Comparison of ENCODE assay signal across 8 mouse cellular contexts in the genomic region with DNA sequence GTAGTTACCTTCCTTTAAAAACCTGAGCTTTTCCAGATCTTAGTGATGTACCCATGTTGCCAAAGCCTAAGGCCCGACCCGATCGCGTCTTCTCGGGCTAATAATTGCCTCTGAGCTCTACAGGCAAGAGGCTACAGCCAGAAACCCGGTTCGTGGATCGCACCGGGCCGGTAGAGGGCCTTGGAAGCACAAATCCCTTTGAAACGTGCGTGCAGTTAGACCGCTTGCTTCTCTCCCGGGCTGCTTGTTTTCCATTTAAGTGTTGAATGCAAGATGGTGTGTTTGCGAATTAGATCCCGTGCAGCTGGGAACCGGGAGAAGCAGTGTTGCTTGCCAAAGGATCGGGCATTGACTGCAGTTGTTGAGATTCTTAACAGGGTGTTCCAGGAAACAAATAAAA. TPM values are rescaled to one million over a fixed set of nuclear protein-coding genes. Genes with fewer than 3 reads are reported as not detected.
A peak's percentile ranks its signal among the peaks of the same experiment; 100 is the strongest.
DNase-seq lines count a peak whose midpoint lies in the region; ATAC-seq and TF ChIP-seq lines count a peak whose summit lies in the region.

No protein-coding gene starts in this region.

- under 1% methylated on average over 18 of the region's 18 CpGs for WGBS in embryonic facial prominence, embryonic 14.5 days
- under 1% methylated on average over 18 of the region's 18 CpGs for WGBS in heart, embryonic 11.5 days (ENCODE audit: insufficient replicate concordance)
- WGBS in kidney, embryonic 15.5 days, result under 1% methylated on average over 18 of the region's 18 CpGs
- 1% methylated on average over 18 of the region's 18 CpGs for WGBS in liver, adult 2 months
- under 1% methylated on average over 18 of the region's 18 CpGs for WGBS in stomach, embryonic 16.5 days

- no peak for ATAC-seq in embryonic facial prominence, embryonic 14.5 days (ENCODE audit: low read depth)
- ATAC-seq in heart, embryonic 11.5 days (replicated peaks; ENCODE audit: insufficient number of reproducible peaks, low FRiP score, low TSS enrichment), result no peak
- ATAC-seq in kidney, embryonic 15.5 days (replicated peaks; ENCODE audit: low FRiP score), result no peak
- ATAC-seq in stomach, embryonic 16.5 days (ENCODE audit: insufficient read depth, low FRiP score), result no peak

- peak overlapping the region; percentile 75 for H3K4me2 ChIP-seq in embryonic facial prominence, embryonic 14.5 days (ENCODE audit: low read depth, low read length)
- H3K4me2 ChIP-seq in heart, embryonic 11.5 days, result peak overlapping the region; percentile 67
- H3K4me2 ChIP-seq in kidney, embryonic 15.5 days, result peak overlapping the region; percentile 68
- H3K4me2 ChIP-seq in myocyte (ENCODE audit: low read depth), result peak overlapping the region; percentile 85
- H3K4me2 ChIP-seq in stomach, embryonic 16.5 days (ENCODE audit: low read depth, low read length), result peak overlapping the region; percentile 83

- TF ChIP-seq POLR2A in liver, adult 2 months (IDR thresholded peaks at IDR 0.05; ENCODE audit: extremely low read depth, insufficient read depth, low read length), result no peak
- no peak for TF ChIP-seq POLR2A in myocyte (IDR thresholded peaks at IDR 0.05; ENCODE audit: insufficient read length, low read depth)

- peak overlapping the region; percentile 85 for H3K27ac ChIP-seq in embryonic facial prominence, embryonic 14.5 days (replicated peaks; ENCODE audit: low read depth, low read length)
- H3K27ac ChIP-seq in heart, embryonic 11.5 days (ENCODE audit: low read depth, low read length), result peak overlapping the region; percentile 78
- peak overlapping the region; percentile 85 for H3K27ac ChIP-seq in kidney, embryonic 15.5 days
- peak overlapping the region; percentile 61 for H3K27ac ChIP-seq in liver, adult 2 months (replicated peaks; ENCODE audit: insufficient read depth, low read depth, low read length)
- peak overlapping the region; percentile 87 for H3K27ac ChIP-seq in stomach, embryonic 16.5 days (ENCODE audit: low read length)

- peak; percentile 69 for DNase-seq in 3T3-L1 (ENCODE audit: low read depth, low spot score)
- DNase-seq in adrenal gland, postnatal 10 days, result peak; percentile 64
- DNase-seq in embryonic facial prominence, embryonic 14.5 days (ENCODE audit: low spot score), result peak; percentile 82
- peak; percentile 70 for DNase-seq in liver, adult 2 months (ENCODE audit: extremely low read depth, low read depth, low spot score)

- peaks cover 4% of the 10 kb centered on the region; the same call in 1 of the 2 replicates for H3K27me3 ChIP-seq in embryonic facial prominence, embryonic 14.5 days (replicated peaks; ENCODE audit: control insufficient read depth, insufficient read depth, low read length)
- H3K27me3 ChIP-seq in heart, embryonic 11.5 days (ENCODE audit: control insufficient read depth, insufficient read depth, low read length), result no peaks in the 10 kb centered on the region
- H3K27me3 ChIP-seq in kidney, embryonic 15.5 days, result peaks cover 3% of the 10 kb centered on the region; the same call in 1 of the 2 replicates
- no peaks in the 10 kb centered on the region for H3K27me3 ChIP-seq in liver, adult 2 months (ENCODE audit: control insufficient read depth, insufficient read depth, low read length)
- no peaks in the 10 kb centered on the region for H3K27me3 ChIP-seq in myocyte (ENCODE audit: control insufficient read depth, insufficient read depth, insufficient read length)
- H3K27me3 ChIP-seq in stomach, embryonic 16.5 days (ENCODE audit: control insufficient read depth, insufficient read depth, low read length), result peaks cover 7% of the 10 kb centered on the region

- peaks cover 19% of the 10 kb centered on the region; the same call in 1 of the 2 replicates for H3K4me1 ChIP-seq in embryonic facial prominence, embryonic 14.5 days (ENCODE audit: control insufficient read depth, insufficient read depth, low read length)
- H3K4me1 ChIP-seq in heart, embryonic 11.5 days (ENCODE audit: control insufficient read depth, insufficient read depth, low read length), result peaks cover 15% of the 10 kb centered on the region
- H3K4me1 ChIP-seq in kidney, embryonic 15.5 days, result peaks cover 43% of the 10 kb centered on the region
- H3K4me1 ChIP-seq in liver, adult 2 months (ENCODE audit: control insufficient read depth, insufficient read depth, low read length), result peaks cover 4% of the 10 kb centered on the region
- H3K4me1 ChIP-seq in stomach, embryonic 16.5 days (ENCODE audit: control insufficient read depth, insufficient read depth, low read length), result peaks cover 16% of the 10 kb centered on the region

- no peaks in the 10 kb centered on the region for H3K9me3 ChIP-seq in embryonic facial prominence, embryonic 14.5 days (ENCODE audit: control insufficient read depth, low read length)
- no peaks in the 10 kb centered on the region for H3K9me3 ChIP-seq in heart, embryonic 11.5 days (replicated peaks; ENCODE audit: control insufficient read depth, low read length)
- H3K9me3 ChIP-seq in kidney, embryonic 15.5 days (replicated peaks), result no peaks in the 10 kb centered on the region
- H3K9me3 ChIP-seq in stomach, embryonic 16.5 days (replicated peaks; ENCODE audit: control insufficient read depth, low read length), result no peaks in the 10 kb centered on the region

- no peaks in the 10 kb centered on the region for H3K79me2 ChIP-seq in liver, adult 2 months (ENCODE audit: control insufficient read depth, insufficient read depth, low read length)
- peaks cover 3% of the 10 kb centered on the region for H3K79me2 ChIP-seq in myocyte (ENCODE audit: control insufficient read depth, insufficient read depth)

- peak overlapping the region; percentile 82 for H3K4me3 ChIP-seq in embryonic facial prominence, embryonic 14.5 days (ENCODE audit: low read depth, low read length)
- peak overlapping the region; percentile 43 for H3K4me3 ChIP-seq in heart, embryonic 11.5 days (ENCODE audit: low read depth, low read length)
- H3K4me3 ChIP-seq in kidney, embryonic 15.5 days (replicated peaks), result peak overlapping the region; percentile 85
- H3K4me3 ChIP-seq in liver, adult 2 months (ENCODE audit: insufficient read depth, low read depth, low read length), result peak overlapping the region; percentile 69
- peak overlapping the region; percentile 65 for H3K4me3 ChIP-seq in myocyte
- peak overlapping the region; percentile 47 for H3K4me3 ChIP-seq in stomach, embryonic 16.5 days (replicated peaks; ENCODE audit: low read length)

- peak; percentile 40; the same call in 1 of the 2 replicates for TF ChIP-seq CTCF in liver, adult 2 months (IDR thresholded peaks at IDR 0.05; ENCODE audit: low read depth, low read length)

- H3K9ac ChIP-seq in embryonic facial prominence, embryonic 14.5 days (ENCODE audit: low read depth, low read length), result peak overlapping the region; percentile 58
- H3K9ac ChIP-seq in heart, embryonic 11.5 days (ENCODE audit: low read depth, low read length), result peak overlapping the region; percentile 59
- peak overlapping the region; percentile 35 for H3K9ac ChIP-seq in kidney, embryonic 15.5 days
- H3K9ac ChIP-seq in liver, adult 2 months (ENCODE audit: low read depth, low read length), result peak overlapping the region; percentile 40
- peak overlapping the region; percentile 70 for H3K9ac ChIP-seq in stomach, embryonic 16.5 days (ENCODE audit: low read length)

- H3K36me3 ChIP-seq in embryonic facial prominence, embryonic 14.5 days (ENCODE audit: control insufficient read depth, insufficient read depth, low read length), result no peaks in the 10 kb centered on the region
- no peaks in the 10 kb centered on the region for H3K36me3 ChIP-seq in heart, embryonic 11.5 days (ENCODE audit: control insufficient read depth, insufficient read depth, low read length)
- H3K36me3 ChIP-seq in kidney, embryonic 15.5 days, result 0 out of 2 replicates have a peak, but pooled peaks cover 4% of the 10 kb centered on the region
- H3K36me3 ChIP-seq in liver, adult 2 months (ENCODE audit: control insufficient read depth, insufficient read depth, low read length), result no peaks in the 10 kb centered on the region
- no peaks in the 10 kb centered on the region for H3K36me3 ChIP-seq in myocyte (ENCODE audit: control insufficient read depth, insufficient read depth)
- H3K36me3 ChIP-seq in stomach, embryonic 16.5 days (ENCODE audit: control insufficient read depth, insufficient read depth, low read length), result no peaks in the 10 kb centered on the region

- H3ac ChIP-seq in myocyte (ENCODE audit: control insufficient read depth, insufficient read length), result no peak overlapping the region

TF ChIP-seq in myocyte, 11 proteins besides CTCF, POLR2A, EP300 and RAD21:
- TF ChIP-seq CEBPB (IDR thresholded peaks at IDR 0.05; ENCODE audit: insufficient read depth, poor library complexity, severe bottlenecking), result no peak
- no peak for TF ChIP-seq TCF3 (IDR thresholded peaks at IDR 0.05; ENCODE audit: insufficient read length, low read depth)
- TF ChIP-seq MAX (IDR thresholded peaks at IDR 0.05; ENCODE audit: low read depth), result no peak
- TF ChIP-seq MYOD1 (IDR thresholded peaks at IDR 0.05; ENCODE audit: control insufficient read depth in 1 of 3, insufficient read length in 2 of 3, low read depth in 2 of 3), result no peak
- TF ChIP-seq E2F4 (IDR thresholded peaks at IDR 0.05; ENCODE audit: insufficient read depth), result no peak
- TF ChIP-seq TCF12 (IDR thresholded peaks at IDR 0.05; ENCODE audit: insufficient read depth, poor library complexity, severe bottlenecking), result no peak
- TF ChIP-seq MYOG (IDR thresholded peaks at IDR 0.05; ENCODE audit: control insufficient read depth in 1 of 3, insufficient read depth in 1 of 3, insufficient read length in 2 of 3, low read depth in 2 of 3), result no peak
- no peak for TF ChIP-seq SRF (IDR thresholded peaks at IDR 0.05; ENCODE audit: control insufficient read depth, insufficient read length, low read depth)
- TF ChIP-seq USF1 (IDR thresholded peaks at IDR 0.05; ENCODE audit: low read depth), result no peak
- TF ChIP-seq REST (IDR thresholded peaks at IDR 0.05; ENCODE audit: insufficient read depth, insufficient read length), result no peak

RNA-seq across cellular contexts. Expression of a gene that starts 0.8 kb away (rescaled TPM):
- 10 to 100 TPM; 17.6 to 21.8 TPM for total RNA-seq in adrenal gland, postnatal 10 days (2021)
- 37.5 and 43.4 TPM in 2 replicates for polyA plus RNA-seq in embryonic facial prominence, embryonic 14.5 days (2014; fragmentation: Nextera tagmentation; extraction: Ambion mirVana)
- polyA plus RNA-seq in heart, embryonic 11.5 days (2014; fragmentation: Nextera tagmentation; extraction: Ambion mirVana), result 21.3 and 25.1 TPM in 2 replicates
- 59.2 and 59.8 TPM in 2 replicates for polyA plus RNA-seq in kidney, embryonic 15.5 days (2015; fragmentation: Nextera tagmentation; extraction: Ambion mirVana)
- 2.4 and 2.6 TPM in 2 replicates for total RNA-seq in liver, adult 2 months (2014; rRNA removed)
- polyA plus RNA-seq in liver, adult 2 months (2012; rRNA removed), result 3.0 TPM in 2 replicates
- polyA plus RNA-seq in myocyte (2012; fragmentation: generic; extraction: Trizol), result 17.2 TPM
- polyA plus RNA-seq in stomach, embryonic 16.5 days (2015; fragmentation: Nextera tagmentation; extraction: Ambion mirVana), result 17.4 and 18.0 TPM in 2 replicates
